Mouse (Mus musculus) megakaryocyte-erythroid progenitor cell, adult 5 weeks (primary cell): Measurements from ENCODE around the gene Spaca9. TPM values are rescaled to one million over a fixed set of nuclear protein-coding genes. Genes with fewer than 3 reads are reported as not detected.

Experiments used
- polyA plus RNA-seq: library from polyadenylated mRNA; stranded (reverse); fragments of >175 nt; gene quantifications from 2 replicates; pipeline ENCODE4 v1.2.3, GENCODE M21; 2012

Spaca9 gene
- 0.21 and 0.43 TPM in 2 replicates for polyA plus RNA-seq

GRCm38 (mm10) chr2:28699361-28700335 is at the start of gene Spaca9, which contains the start of gene Ak8:
TSS of gene Spaca9 (minus strand) at chr2:28699727.
TSS of gene Ak8 (plus strand) at chr2:28700164.

Other genes with a start within 250 kb of the Spaca9 start
- 0.38 TPM in 1 of 2 replicates, not detected in the other for gene 1700007K13Rik, start 233.4 kb downstream of the Spaca9 start, polyA plus RNA-seq
- 34.9 and 39.3 TPM in 2 replicates for gene Mrps2, start 231.7 kb downstream of the Spaca9 start, polyA plus RNA-seq
- gene Gbgt1, start 202.8 kb downstream of the Spaca9 start, polyA plus RNA-seq = not detected in 2 replicates
- gene Gm10134, start 193.6 kb downstream of the Spaca9 start, polyA plus RNA-seq = not detected in 2 replicates
- gene Ralgds, start 186.6 kb downstream of the Spaca9 start, polyA plus RNA-seq = 10.8 and 16.0 TPM in 2 replicates
- gene Cel, start 136.3 kb downstream of the Spaca9 start, polyA plus RNA-seq = 0.12 TPM in 1 of 2 replicates, not detected in the other
- 18.7 and 24.3 TPM in 2 replicates for gene Gtf3c5, start 116.0 kb downstream of the Spaca9 start, polyA plus RNA-seq
- gene Gfi1b, start 77.7 kb downstream of the Spaca9 start, polyA plus RNA-seq = 76.4 and 100 TPM in 2 replicates
- gene Tsc1, start 58.5 kb downstream of the Spaca9 start, polyA plus RNA-seq = 2.4 and 4.5 TPM in 2 replicates
- gene Ak8, start 437 bp upstream of the Spaca9 start, polyA plus RNA-seq = 0.23 and 0.36 TPM in 2 replicates
- gene Gtf3c4, start 140.6 kb upstream of the Spaca9 start, polyA plus RNA-seq = 18.7 and 25.9 TPM in 2 replicates
- gene Ddx31, start 140.7 kb upstream of the Spaca9 start, polyA plus RNA-seq = 5.5 TPM in 2 replicates
- not detected in 2 replicates for gene Barhl1, start 216.9 kb upstream of the Spaca9 start, polyA plus RNA-seq